Mouse (Mus musculus) ovary, adult 2 months (tissue): Measurements from ENCODE around the gene Arf6. TPM values are rescaled to one million over a fixed set of nuclear protein-coding genes. Genes with fewer than 3 reads are reported as not detected.

Experiments
- polyA plus RNA-seq: library from polyadenylated mRNA; depleted of rRNA; stranded (reverse); fragments of >200 nt; gene quantifications from 2 replicates; pipeline ENCODE4 v1.2.3, GENCODE M21; 2012; rRNA removed

Arf6 gene
- polyA plus RNA-seq, result 218 and 291 TPM in 2 replicates

GRCm38 (mm10) chr12:69371854-69372671 lies at the start of gene Arf6, which contains the start of gene Gm9887:
Gene Arf6, plus strand, starts transcription at chr12:69372150.
Gene Gm9887, minus strand, starts transcription at chr12:69372458.

GRCm38 (mm10) chr12:69356546-69357299 lies 15.2 kb upstream of the Arf6 start, which contains the start of gene Nemf:
Gene Nemf, minus strand, starts transcription at chr12:69357165.

Other genes starting within 250 kb of the Arf6 start
- gene Rps29, start 213.0 kb upstream of the Arf6 start, polyA plus RNA-seq, result 1,786 and 3,467 TPM in 2 replicates
- gene Lrr1, start 203.3 kb upstream of the Arf6 start, polyA plus RNA-seq, result 3.9 and 6.5 TPM in 2 replicates
- 74.7 and 111 TPM in 2 replicates for gene Rpl36al, start 188.1 kb upstream of the Arf6 start, polyA plus RNA-seq
- gene Mgat2, start 188.0 kb upstream of the Arf6 start, polyA plus RNA-seq, result 33.5 and 40.1 TPM in 2 replicates
- gene Gm49383, start 175.0 kb upstream of the Arf6 start, polyA plus RNA-seq, result 2.6 TPM in 1 of 2 replicates, not detected in the other
- 6.2 and 7.5 TPM in 2 replicates for gene Dnaaf2, start 173.7 kb upstream of the Arf6 start, polyA plus RNA-seq
- gene Gm49384, start 167.9 kb upstream of the Arf6 start, polyA plus RNA-seq, result not detected in 2 replicates
- 3.9 and 4.6 TPM in 2 replicates for gene Pole2, start 144.0 kb upstream of the Arf6 start, polyA plus RNA-seq
- gene Klhdc1, start 131.0 kb upstream of the Arf6 start, polyA plus RNA-seq, result 0.52 and 0.53 TPM in 2 replicates
- 105 and 161 TPM in 2 replicates for gene Klhdc2, start 75.5 kb upstream of the Arf6 start, polyA plus RNA-seq
- gene Nemf, start 15.0 kb upstream of the Arf6 start, polyA plus RNA-seq, result 1.5 TPM in 2 replicates
- 1.7 and 1.9 TPM in 2 replicates for gene Gm9887, start 308 bp downstream of the Arf6 start, polyA plus RNA-seq
- gene Vcpkmt, start 210.9 kb downstream of the Arf6 start, polyA plus RNA-seq, result 10.1 and 10.8 TPM in 2 replicates